Mouse (Mus musculus) neural tube, embryonic 11.5 days (tissue): ENCODE data around the gene Ttll1. TPM values are rescaled to one million over a fixed set of nuclear protein-coding genes. Genes with fewer than 3 reads are reported as not detected.

ENCODE experiments used
- ATAC-seq: fragments of 200-750 bp; cut with Nextera tagmentation; 2 replicates; pipeline ENCODE4 v1.8.0; 2017; ENCODE audit warnings: moderate number of reproducible peaks, mild to moderate bottlenecking, moderate TSS enrichment, moderate library complexity; ENCODE audit not compliant: insufficient read depth, low FRiP score, low TSS enrichment
- DNase-seq: peaks from one replicate; pipeline ENCODE4 v3.0.0-alpha.2; 2015; ENCODE audit warnings: low spot score
- H3K27ac ChIP-seq: fragments of 300-500 bp; sonication (generic); 2 replicates; pipeline ENCODE4 v1.5.1; 2014; ENCODE audit warnings: low read depth, mild to moderate bottlenecking, low read length
- H3K27me3 ChIP-seq: fragments of 300-500 bp; sonication (generic); 2 replicates; pipeline ENCODE4 v1.6.1; 2014; ENCODE audit warnings: mild to moderate bottlenecking, low read length, mixed read lengths; ENCODE audit not compliant: control insufficient read depth, insufficient read depth
- H3K36me3 ChIP-seq: fragments of 300-500 bp; sonication (generic); 2 replicates; pipeline ENCODE4 v1.6.1; 2014; ENCODE audit warnings: mild to moderate bottlenecking, low read length, moderate library complexity, mixed read lengths; ENCODE audit not compliant: control insufficient read depth, insufficient read depth
- H3K4me1 ChIP-seq: fragments of 300-500 bp; sonication (generic); 2 replicates; pipeline ENCODE4 v1.6.1; 2014; ENCODE audit warnings: low read length, mixed read lengths; ENCODE audit not compliant: control insufficient read depth, insufficient read depth
- H3K4me2 ChIP-seq: fragments of 300-500 bp; sonication (generic); 2 replicates; pipeline ENCODE4 v1.6.1; 2014; ENCODE audit warnings: low read depth, mild to moderate bottlenecking, moderate library complexity
- H3K4me3 ChIP-seq: fragments of 300-500 bp; sonication (generic); 2 replicates; pipeline ENCODE4 v1.5.1; 2014; ENCODE audit warnings: low read depth, low read length
- H3K9ac ChIP-seq: fragments of 300-500 bp; sonication (generic); 2 replicates; pipeline ENCODE4 v1.6.1; 2014; ENCODE audit warnings: mild to moderate bottlenecking, low read length
- H3K9me3 ChIP-seq: fragments of 300-500 bp; sonication (generic); 2 replicates; pipeline ENCODE4 v1.6.1; 2016; ENCODE audit warnings: low read length; ENCODE audit not compliant: control insufficient read depth
- WGBS: fragments of 180-500 bp; shearing (Covaris S2); extraction: QIAGEN DNeasy Blood & Tissue Kit; methylation state at CpG from one replicate; pipeline ENCODE4 v1.1.7; 2014; 5-methylcytosine and 5-hydroxymethylcytosine counted together
- polyA plus RNA-seq: library from polyadenylated mRNA; unstranded; fragments of >200 nt; fragmentation: Nextera tagmentation; extraction: Ambion mirVana; gene quantifications from 2 replicates; pipeline ENCODE4 v1.2.1, GENCODE M21; 2014

Gene Ttll1
- polyA plus RNA-seq, 1 experiment from 2014 or later: 38.1 TPM

GRCm38 (mm10) chr15:83538855-83539254 is 28.2 kb upstream of the Ttll1 start:
- WGBS: 96% methylated on average over 2 of the region's 2 CpGs
- H3K27me3 ChIP-seq: no peaks in the 10 kb centered on the region
- no peak overlapping the region for H3K27ac ChIP-seq
- H3K36me3 ChIP-seq: no peaks in the 10 kb centered on the region
- no peak overlapping the region for H3K4me3 ChIP-seq
- no peak overlapping the region for H3K4me2 ChIP-seq
- no peak for ATAC-seq
- H3K9me3 ChIP-seq: no peaks in the 10 kb centered on the region
- no peak for DNase-seq
- no peak overlapping the region for H3K9ac ChIP-seq
- no peaks in the 10 kb centered on the region for H3K4me1 ChIP-seq

- ATAC-seq (no peak), DNase-seq (no peak)
- Histone ChIP-seq H3K4me3 (no peak overlapping the region), H3K27me3 (no peaks in the 10 kb centered on the region), H3K36me3 (no peaks in the 10 kb centered on the region), H3K9me3 (no peaks in the 10 kb centered on the region), H3K4me1 (no peaks in the 10 kb centered on the region), H3K9ac (no peak overlapping the region), H3K4me2 (no peak overlapping the region), H3K27ac (no peak overlapping the region)
- WGBS: 84% methylated on average over 6 of the region's 6 CpGs
Observed at GRCm38 (mm10) chr15:83535890-83536231, 25.2 kb upstream of the Ttll1 start.

DNA sequence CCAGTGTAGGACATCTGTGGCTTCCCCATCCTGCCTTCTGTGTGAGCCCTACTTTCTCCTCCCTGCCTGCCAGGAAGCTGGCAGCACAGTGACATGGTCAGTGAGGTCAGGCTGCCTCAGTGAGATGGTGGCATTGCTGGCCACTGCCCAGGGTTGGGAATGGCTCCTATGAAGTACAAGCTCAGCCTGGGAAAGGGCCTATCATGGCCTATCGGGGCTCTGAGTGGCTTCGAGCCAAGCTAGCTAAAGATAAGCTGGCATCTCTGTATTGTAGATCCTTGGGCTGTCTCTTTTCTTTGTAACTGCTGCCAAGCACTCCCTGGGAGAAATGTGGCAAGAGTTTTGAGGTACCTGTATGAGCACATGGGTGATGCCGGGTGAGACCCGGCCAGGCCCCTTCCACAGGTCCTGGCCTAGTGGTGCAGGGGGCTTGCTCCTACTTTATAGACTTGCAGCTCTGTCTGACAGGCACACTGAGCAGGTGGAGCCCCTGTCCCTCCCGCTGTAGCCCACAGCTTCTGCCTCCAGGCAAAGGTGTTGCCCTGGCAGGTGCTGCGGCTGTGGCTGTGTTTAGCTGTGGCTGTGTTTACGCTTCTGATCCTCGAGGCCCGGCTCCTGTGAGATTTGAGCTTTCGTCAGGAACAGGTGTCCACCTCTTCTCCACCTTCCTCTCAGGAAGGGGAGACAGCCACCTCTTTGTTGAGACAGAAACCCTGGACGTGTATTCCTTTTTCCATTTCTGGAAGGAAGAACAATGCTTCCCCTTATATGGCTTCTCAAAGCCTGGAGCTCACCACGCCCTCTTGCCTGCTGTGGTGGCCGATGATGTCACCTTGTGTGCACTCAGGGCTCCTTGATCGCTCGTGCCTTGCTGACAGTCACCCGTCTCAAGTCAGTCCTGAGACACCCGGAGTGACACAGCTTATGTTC is 24.5 kb upstream of the Ttll1 start:
- Histone ChIP-seq H3K9ac (no peak overlapping the region), H3K4me3 (no peak overlapping the region)
- 83% methylated on average over 17 of the region's 17 CpGs for WGBS

GRCm38 (mm10) chr15:83532606-83533005 is 21.9 kb upstream of the Ttll1 start:
- no peak for ATAC-seq
- Histone ChIP-seq H3K9ac (no peak overlapping the region), H3K9me3 (no peaks in the 10 kb centered on the region), H3K36me3 (no peaks in the 10 kb centered on the region), H3K27me3 (peaks cover 8% of the 10 kb centered on the region), H3K4me2 (no peak overlapping the region), H3K27ac (no peak overlapping the region), H3K4me1 (no peaks in the 10 kb centered on the region), H3K4me3 (no peak overlapping the region)
- DNase-seq: no peak
- 81% methylated on average over 7 of the region's 7 CpGs for WGBS

More for the DNA sequence above, 24.5 kb upstream of the Ttll1 start:
- Histone ChIP-seq H3K4me2 (no peak overlapping the region), H3K4me1 (no peaks in the 10 kb centered on the region), H3K27me3 (no peaks in the 10 kb centered on the region), H3K36me3 (no peaks in the 10 kb centered on the region), H3K9me3 (no peaks in the 10 kb centered on the region), H3K27ac (no peak overlapping the region)
- DNase-seq: no peak
- no peak for ATAC-seq

- Histone ChIP-seq H3K9ac (no peak overlapping the region), H3K27me3 (peaks cover 13% of the 10 kb centered on the region), H3K4me1 (peaks cover 4% of the 10 kb centered on the region), H3K27ac (no peak overlapping the region), H3K4me3 (no peak overlapping the region), H3K36me3 (no peaks in the 10 kb centered on the region), H3K4me2 (no peak overlapping the region), H3K9me3 (no peaks in the 10 kb centered on the region)
- 84% methylated on average over 4 of the region's 5 CpGs for WGBS
- no peak for ATAC-seq
- DNase-seq: no peak
Observed at GRCm38 (mm10) chr15:83531961-83532469, 21.3 kb upstream of the Ttll1 start.

- 81% methylated on average over 6 of the region's 6 CpGs for WGBS
- no peak overlapping the region for H3K27ac ChIP-seq
- H3K9me3 ChIP-seq: no peaks in the 10 kb centered on the region
- peaks cover 25% of the 10 kb centered on the region for H3K27me3 ChIP-seq
- no peak for ATAC-seq
- H3K9ac ChIP-seq: no peak overlapping the region
- no peak for DNase-seq
- peaks cover 10% of the 10 kb centered on the region for H3K4me1 ChIP-seq
- H3K4me3 ChIP-seq: no peak overlapping the region
- H3K36me3 ChIP-seq: no peaks in the 10 kb centered on the region
- no peak overlapping the region for H3K4me2 ChIP-seq
Observed at GRCm38 (mm10) chr15:83530688-83531087, 20.0 kb upstream of the Ttll1 start.

DNA sequence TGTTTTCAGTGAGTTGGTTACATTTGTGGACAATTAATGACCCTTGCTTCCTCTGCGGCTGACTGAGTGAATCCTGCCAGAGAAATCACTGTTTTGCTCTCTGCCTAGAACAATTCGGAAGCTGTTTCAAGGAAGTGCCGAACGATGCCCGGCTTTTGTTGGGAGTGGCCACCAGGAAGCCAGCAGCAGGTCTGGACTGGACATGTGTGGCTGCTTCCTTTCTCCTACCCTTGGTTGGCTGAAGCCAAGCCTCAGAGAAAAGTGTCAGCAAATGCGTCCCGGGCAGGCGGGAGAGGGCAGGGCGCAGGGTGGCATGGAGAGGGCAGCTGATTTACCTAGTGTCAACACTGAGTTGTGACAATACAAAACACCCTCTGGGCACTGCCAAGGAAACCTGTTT is 19.5 kb upstream of the Ttll1 start:
- Histone ChIP-seq H3K27ac (no peak overlapping the region), H3K4me1 (peaks cover 10% of the 10 kb centered on the region), H3K9me3 (no peaks in the 10 kb centered on the region), H3K9ac (no peak overlapping the region), H3K27me3 (peaks cover 29% of the 10 kb centered on the region), H3K4me2 (no peak overlapping the region), H3K4me3 (no peak overlapping the region), H3K36me3 (no peaks in the 10 kb centered on the region)
- no peak for ATAC-seq
- WGBS: 73% methylated on average over 9 of the region's 9 CpGs
- no peak for DNase-seq

- DNase-seq (no peak), ATAC-seq (no peak)
- Histone ChIP-seq H3K9ac (no peak overlapping the region), H3K9me3 (no peaks in the 10 kb centered on the region), H3K4me2 (no peak overlapping the region), H3K27me3 (peaks cover 29% of the 10 kb centered on the region), H3K4me1 (peaks cover 10% of the 10 kb centered on the region), H3K4me3 (no peak overlapping the region), H3K36me3 (no peaks in the 10 kb centered on the region), H3K27ac (no peak overlapping the region)
- 83% methylated on average over 5 of the region's 5 CpGs for WGBS
Observed at GRCm38 (mm10) chr15:83529765-83530164, 19.1 kb upstream of the Ttll1 start.

DNA sequence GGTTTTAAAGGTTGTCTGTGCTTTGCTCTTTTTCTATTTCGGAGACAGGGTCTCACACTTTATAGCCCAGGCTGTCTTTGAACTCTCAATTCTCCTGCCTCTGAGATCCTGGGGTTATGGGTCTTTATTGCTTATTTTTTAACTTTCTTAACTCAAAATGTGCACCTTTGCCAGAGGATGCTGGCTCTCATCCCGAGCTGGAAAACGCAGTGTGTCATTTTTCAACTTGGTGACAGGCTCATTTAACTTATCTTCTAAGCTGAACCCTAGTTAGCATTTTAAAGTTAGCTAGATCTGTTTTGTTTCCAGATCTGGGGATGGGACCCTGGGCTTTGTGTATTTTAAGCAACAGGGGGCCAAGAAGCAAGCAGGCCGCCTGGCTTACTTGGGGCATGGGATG is 18.2 kb upstream of the Ttll1 start:
- no peaks in the 10 kb centered on the region for H3K36me3 ChIP-seq
- H3K9me3 ChIP-seq: no peaks in the 10 kb centered on the region
- WGBS: 65% methylated on average over 4 of the region's 4 CpGs
- no peak overlapping the region for H3K9ac ChIP-seq
- H3K4me2 ChIP-seq: no peak overlapping the region
- ATAC-seq (no peak), DNase-seq (no peak)
- H3K27me3 ChIP-seq: peaks cover 29% of the 10 kb centered on the region
- H3K27ac ChIP-seq: no peak overlapping the region
- no peak overlapping the region for H3K4me3 ChIP-seq
- H3K4me1 ChIP-seq: peaks cover 10% of the 10 kb centered on the region
